Mouse (Mus musculus): ENCODE measurements at regions not wholly inside any gene's neighbourhood (a gene's known extent, or its start where the extent isn't known, plus 50 kb on each side); places are given as distances from the start of the nearest gene placed in this dataset.

- no peak for DNase-seq (ENCODE audit: low read depth, low spot score)
Measured at GRCm38 (mm10) chr11:114611690-114612089, 56.6 kb upstream of the Rpl38 start.

DNA sequence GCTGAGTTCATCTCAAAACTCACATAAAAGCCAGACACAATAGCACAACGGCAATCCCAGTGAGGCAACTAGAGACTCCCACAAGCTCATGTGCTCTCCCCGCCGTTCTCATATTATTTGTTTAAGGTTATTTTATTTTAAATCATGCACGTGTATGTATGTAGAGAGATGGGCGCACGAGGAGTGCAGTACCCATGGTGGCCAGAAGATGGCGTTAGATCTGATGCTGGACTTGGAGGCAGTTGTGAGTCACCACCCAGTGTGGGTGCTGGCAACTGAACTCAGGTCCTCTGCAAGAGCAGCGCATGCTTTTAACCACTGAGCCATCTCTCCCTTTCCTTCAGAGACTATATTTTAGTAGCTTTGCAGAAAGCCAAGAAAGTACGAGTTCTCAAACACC lies 60.3 kb upstream of the Rpl38 start:
- DNase-seq (ENCODE audit: low read depth, low spot score) = no peak

GRCm38 (mm10) chr11:114603108-114603507 lies 65.2 kb upstream of the Rpl38 start:
- no peak for DNase-seq (ENCODE audit: low read depth, low spot score)

- no peak for DNase-seq (ENCODE audit: low read depth, low spot score)
Measured at GRCm38 (mm10) chr11:114597225-114597624, 71.1 kb upstream of the Rpl38 start.

GRCm38 (mm10) chr11:114592961-114593360 lies 75.4 kb upstream of the Rpl38 start:
- no peak for DNase-seq (ENCODE audit: low read depth, low spot score)

DNA sequence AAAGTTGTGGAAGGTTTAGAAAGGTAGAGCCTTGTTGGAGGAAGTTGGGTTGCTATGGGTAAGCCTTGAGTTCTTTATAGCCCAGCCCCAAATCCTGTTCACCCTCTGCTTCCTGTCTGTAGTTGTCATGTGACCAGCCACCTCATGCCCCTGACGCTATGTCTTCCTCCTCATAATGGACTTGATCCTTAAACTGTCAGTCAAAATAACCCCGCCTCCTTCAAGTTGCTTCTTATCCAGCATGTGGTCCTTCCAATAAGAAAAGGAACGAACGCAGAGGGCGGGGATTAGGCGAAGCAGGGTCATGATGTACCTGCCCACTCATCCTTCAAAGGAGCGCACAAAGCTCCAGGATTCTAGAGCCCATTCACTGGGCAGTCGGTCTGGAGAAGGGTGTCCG lies 79.8 kb upstream of the Rpl38 start:
- DNase-seq (ENCODE audit: low read depth, low spot score) = no peak

DNA sequence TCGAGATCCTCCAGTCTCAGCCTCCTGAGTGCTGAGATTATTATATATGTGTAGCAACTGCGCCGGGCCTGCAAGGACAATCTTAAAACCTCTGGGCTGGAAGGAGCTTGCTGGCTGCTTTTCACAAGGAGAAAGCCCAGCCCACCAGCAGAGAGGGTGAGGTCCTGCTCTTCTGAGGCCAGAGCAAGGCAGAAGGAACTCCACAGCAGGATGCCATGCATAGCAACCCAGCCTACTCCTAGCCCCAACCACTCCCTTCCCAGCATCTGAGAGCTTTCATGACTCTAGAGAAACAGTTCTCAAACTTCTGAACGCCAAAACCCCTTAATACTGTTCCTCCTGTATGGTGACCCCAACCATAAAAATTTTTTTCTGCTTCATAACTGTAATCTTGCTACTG lies 80.3 kb upstream of the Rpl38 start:
- DNase-seq (ENCODE audit: low read depth, low spot score) = no peak

- DNase-seq (ENCODE audit: low read depth, low spot score) = no peak
Measured at GRCm38 (mm10) chr11:114586400-114586799, 81.9 kb upstream of the Rpl38 start.

DNA sequence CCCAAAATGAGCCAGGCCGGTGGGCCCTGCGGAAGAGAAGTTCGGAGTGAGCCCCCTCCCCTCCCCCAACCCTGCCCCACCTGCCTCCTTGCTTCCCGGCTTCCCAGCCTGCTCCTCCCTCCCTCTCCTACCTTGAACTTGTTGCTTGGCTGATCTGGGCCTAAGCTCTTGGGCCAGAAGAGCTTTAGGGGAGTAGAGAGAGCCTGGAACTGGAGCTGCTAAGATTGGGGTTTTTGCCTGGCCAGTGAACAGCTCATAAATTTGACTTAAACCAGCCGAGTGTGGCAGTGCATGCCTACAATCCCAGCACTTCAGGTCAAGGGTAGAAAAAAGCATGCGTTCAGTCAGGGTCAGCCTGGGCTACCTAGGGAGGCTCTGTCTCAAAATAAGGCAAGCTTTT lies 83.5 kb upstream of the Rpl38 start:
- no peak for DNase-seq (ENCODE audit: low read depth, low spot score)

DNA sequence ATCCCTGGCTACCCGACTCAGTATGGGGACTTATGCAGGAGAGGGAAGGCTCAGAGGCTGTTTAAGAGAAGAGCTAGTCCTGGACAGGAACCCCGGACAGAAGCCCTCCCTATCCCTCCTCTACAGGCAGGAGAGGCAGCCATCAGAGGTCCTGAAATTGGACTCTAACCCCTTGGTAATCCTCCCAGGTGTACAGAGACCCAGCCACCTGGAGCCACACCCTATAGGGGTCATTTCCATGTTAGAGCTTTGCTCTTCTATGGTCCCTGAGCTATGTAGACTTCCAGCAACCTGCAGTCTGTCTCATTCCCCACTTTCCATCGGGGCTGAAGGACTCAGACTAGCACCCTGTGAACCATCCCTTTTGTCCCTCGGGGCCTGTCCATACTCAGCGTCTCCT lies 84.2 kb upstream of the Rpl38 start:
- DNase-seq (ENCODE audit: low read depth, low spot score) = no peak

GRCm38 (mm10) chr11:114579986-114580385 lies 88.3 kb upstream of the Rpl38 start:
- no peak for DNase-seq (ENCODE audit: low read depth, low spot score)

- DNase-seq (ENCODE audit: low read depth, low spot score) = no peak
Measured at GRCm38 (mm10) chr11:114578551-114578950, 89.8 kb upstream of the Rpl38 start.

DNA sequence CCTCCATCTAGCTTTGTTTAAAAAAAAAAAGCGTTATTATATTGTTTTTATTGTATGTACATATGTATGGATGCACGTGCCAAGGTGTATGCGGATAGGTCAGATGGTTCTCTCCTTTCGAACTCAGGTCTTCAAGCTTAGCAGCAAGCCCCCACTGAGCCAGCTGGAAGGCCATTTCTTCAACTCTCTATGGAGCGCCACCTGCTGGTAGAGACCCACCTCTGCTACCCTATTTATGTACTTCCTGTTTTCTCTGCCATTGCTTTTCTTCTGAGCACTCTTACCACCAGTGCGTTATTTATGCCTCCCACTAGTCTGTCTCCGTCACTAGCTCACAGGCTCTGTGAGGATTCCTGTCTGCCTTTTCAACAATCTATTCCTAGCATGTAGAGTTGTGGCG lies 91.5 kb upstream of the Rpl38 start:
- no peak for DNase-seq (ENCODE audit: low read depth, low spot score)

DNA sequence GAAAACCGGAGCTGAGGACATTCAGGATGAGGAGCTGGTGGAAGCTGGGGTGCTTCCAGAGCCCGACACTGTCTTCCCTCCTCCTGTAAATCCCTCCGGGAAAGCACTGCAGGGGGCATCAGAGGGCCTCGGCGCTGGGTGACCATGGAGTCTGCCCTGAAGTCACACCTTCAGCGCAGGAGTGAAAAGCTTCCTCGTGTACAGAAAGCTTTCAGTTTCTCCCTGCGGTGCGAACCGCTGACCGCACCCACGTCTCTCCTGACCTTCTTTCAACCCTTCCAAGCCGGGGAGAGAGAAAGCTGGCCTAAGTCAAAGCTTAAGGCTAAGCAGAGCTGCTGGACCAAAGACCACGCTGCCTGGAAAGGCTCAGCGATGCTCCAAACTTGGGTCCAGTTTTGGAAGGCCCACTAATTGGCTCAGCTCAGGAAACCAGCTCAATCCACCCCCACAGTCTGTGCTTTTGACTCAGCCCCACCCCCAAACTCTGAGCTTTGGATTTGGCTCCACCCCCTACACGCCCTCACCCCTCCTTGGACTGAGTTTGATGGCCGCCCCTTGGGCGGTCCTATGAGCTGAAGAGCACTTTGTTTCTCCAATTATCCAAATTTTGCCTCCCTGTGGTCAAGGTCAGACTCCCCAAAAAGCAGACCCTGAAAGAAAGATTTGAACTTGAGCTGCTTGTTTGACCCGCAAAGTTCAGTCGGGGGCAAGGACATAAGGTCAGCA lies 97.0 kb upstream of the Rpl38 start:
- no peak for DNase-seq (ENCODE audit: low read depth, low spot score)

GRCm38 (mm10) chr11:114570076-114570475 lies 98.2 kb upstream of the Rpl38 start:
- DNase-seq (ENCODE audit: low read depth, low spot score) = no peak

DNA sequence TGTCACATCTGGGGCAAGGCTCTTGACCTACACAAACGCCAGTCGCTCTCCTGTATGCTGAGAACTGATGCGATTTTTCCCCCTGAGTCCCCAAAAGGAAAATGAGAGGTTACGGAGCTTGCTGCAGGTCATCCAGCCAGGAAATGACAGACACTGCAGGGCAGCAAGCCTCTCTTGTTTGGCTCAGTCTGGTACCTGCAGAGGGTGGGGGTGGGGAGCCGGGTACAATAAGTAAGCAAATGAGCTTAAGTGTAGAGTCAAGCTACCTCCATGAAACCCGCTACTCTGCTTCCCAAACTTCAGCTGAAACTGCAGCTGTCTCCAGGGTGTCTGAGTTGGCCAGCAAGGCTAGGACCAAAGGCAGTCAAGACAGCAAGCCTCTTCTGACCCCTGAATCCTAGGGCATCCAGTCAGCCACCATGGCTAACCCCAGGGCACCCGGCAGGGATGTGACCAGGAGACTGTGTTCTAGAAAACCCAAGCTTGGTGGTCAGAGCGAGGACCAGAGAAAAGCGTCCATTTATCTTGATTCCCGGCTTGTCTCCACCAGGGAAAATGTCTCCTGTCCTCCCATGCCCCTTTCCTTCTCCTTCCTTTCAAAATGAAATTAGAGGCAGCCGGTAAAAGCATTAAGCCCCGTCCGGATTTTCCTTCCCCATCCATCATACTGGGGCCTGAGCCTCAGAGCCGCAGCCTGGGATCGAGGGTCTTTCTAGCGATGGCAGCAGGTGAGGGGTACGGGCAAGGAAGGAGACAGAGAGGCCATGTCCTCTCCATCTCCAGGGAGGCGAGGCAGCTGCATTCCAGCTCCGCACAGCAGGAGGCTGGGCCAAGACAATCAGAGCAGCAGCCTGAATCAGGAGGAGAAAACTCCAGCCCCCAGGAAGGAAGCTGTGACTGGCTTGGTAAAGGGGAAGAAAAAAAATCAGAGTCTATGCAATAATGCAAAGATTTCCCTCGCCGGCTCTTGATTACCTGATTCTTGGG lies 100.2 kb upstream of the Rpl38 start:
- DNase-seq (ENCODE audit: low read depth, low spot score) = no peak

DNA sequence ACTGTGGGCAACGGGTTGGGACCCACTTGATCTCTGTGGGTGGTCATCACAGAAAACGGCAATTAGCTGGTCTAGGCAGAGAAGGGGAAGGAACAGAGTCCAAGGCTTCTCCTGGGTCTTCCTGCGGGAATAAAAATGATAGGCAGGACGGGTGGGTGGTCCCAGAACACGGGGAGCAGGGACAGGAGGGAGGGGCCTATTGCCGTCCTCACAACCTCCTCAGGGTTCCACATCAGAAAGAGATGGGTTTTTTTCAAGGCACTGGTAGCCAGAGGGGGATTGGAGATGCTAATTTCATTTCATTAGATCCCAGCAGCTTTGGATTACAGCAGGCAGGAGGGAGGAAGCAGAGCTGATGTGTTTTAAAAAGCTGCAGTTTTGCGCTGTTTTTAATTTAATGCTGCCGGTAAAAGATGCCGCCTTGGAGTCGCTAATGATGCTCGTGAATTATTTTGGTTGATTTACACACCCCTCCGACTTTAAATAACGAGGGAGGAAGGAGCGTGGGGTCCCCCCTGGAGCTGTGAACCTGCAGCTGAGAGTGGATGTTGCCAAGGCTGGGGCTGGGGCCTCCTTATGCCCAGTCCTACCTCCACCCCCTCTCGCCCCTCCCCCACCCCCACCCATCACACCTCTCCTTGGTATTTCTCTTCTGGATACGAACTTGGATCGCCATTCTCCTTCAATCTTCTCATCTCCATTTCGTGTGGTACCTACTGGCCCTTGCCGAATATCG lies 101.1 kb upstream of the Rpl38 start:
- no peak for DNase-seq (ENCODE audit: low read depth, low spot score)

DNA sequence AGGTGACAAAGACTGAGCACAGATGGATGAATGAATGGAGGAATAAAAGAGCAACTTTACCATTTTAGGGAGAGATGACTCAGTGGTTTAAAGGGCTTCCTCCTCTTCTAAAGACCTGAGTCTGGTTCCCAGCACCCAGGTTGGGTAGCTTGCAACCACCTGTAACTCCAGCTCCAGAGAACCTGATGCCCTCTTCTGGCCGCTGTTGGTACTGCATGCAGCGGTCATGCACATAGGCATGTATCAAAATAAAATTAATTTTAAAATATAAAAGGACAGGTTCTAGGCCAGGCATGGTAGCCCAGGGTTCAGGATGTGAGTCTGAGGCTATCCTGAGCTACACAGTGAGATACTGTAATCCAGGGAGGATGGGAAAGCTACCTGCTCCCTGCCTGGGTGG lies 103.4 kb upstream of the Rpl38 start:
- no peak for DNase-seq (ENCODE audit: low read depth, low spot score)

DNA sequence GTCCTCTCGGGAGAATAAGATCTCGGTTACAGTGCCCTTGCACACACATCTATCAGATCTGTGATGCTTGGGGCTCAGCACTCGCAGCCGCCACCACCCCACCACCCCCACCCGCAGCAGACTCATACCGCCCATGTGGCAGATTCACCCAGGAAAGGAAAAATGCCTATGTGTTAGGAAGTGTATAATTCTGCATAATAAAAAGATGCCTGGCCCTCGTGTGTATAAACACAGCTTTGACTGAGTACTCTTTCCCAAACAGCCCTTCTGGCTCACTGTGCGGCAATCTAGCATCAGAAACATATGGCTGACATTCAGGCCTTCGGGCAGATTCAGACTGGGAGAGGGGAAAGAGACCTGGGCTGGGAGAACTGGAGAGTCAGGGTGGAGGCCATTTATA lies 105.2 kb upstream of the Rpl38 start:
- DNase-seq (ENCODE audit: low read depth, low spot score) = no peak

DNA sequence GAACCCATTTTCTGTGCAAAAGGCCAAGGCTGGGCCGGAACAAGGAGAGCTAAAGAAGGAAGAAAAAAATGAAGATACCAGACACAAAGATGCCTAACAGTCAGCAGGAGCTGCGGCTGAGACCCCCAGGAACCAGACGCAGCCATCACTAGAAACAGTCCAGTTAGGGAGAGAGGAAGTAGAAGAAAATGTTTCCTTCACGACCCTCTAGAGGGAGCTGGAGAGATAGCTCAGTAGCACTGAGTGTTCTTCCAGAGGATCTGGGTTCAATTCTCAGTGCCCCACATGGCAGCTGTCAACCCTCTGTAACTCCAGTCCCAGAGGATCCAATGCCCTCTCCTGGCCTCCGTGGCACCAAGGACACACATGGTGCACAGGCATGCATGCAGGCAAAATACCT lies 113.7 kb upstream of the Rpl38 start:
- no peak for DNase-seq (ENCODE audit: low read depth, low spot score)

- no peak for DNase-seq (ENCODE audit: low read depth, low spot score)
Measured at GRCm38 (mm10) chr11:114553992-114554391, 114.3 kb upstream of the Rpl38 start.

DNA sequence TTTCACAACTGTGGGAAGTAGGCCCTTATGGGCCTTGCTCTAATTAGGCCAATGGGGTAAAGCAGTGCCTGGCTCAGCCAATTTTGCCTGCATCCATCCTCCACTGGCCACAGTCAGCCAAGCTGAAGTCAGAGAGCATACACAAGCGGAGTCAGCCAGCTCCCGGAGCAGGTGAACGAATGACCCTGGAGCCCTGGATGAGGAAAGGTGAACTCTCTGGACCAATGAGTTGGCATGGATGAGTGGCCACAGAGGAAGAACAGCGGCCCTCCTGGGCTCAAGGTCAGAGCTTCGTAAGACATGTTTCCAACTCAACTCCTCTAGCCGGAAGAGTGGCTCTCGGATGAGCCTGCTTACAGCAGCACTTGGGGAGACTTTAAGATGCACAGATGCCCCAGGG lies 116.1 kb upstream of the Rpl38 start:
- DNase-seq (ENCODE audit: low read depth, low spot score) = no peak

All from skeletal muscle tissue, adult 2 months (tissue).